Mouse (Mus musculus): ENCODE results near the gene Olfr618.

GRCm38 (mm10) chr7:103572761-103573160, 17.1 kb upstream of the Olfr618 start, which contains the start of gene Olfr617:
- no peak for TF ChIP-seq CTCF (conservative IDR thresholded peaks at IDR 0.05; ENCODE audit: low read length)
- no peak for TF ChIP-seq POU5F1 (IDR thresholded peaks at IDR 0.05; ENCODE audit: borderline replicate concordance, low read length)

All from E14TG2a.4 (cell line).